Mouse (Mus musculus): Measurements from ENCODE around the gene Gm28434.

Gm28434 gene

DNA sequence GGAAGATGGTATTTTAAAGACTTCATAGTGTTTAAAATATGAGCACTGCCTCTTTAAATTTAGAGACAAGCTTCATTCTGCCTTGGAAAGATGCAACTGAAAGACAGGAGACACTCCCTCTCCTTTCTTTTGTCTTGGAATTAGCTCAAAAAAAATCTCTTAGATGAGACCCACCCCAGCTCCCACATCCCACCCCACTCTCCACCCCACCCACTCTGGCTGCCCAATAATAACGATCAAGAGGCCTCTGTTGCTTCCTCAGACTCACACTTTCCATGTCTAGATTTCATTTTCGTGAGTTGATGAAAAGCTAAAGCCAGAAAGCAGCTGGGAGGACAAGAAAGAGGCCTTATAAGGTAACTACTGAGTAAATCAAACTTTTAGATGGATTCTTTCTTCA, at the start of gene Gm28434, which contains the start of gene 2310003L06Rik:
TSS of gene Gm28434 (plus strand) at position 317 of the 400 bp plus-strand sequence.
TSS of gene 2310003L06Rik (plus strand) at position 259 of the 400 bp plus-strand sequence.
- no peak for DNase-seq (ENCODE audit: low spot score in 2 of 2)

DNA sequence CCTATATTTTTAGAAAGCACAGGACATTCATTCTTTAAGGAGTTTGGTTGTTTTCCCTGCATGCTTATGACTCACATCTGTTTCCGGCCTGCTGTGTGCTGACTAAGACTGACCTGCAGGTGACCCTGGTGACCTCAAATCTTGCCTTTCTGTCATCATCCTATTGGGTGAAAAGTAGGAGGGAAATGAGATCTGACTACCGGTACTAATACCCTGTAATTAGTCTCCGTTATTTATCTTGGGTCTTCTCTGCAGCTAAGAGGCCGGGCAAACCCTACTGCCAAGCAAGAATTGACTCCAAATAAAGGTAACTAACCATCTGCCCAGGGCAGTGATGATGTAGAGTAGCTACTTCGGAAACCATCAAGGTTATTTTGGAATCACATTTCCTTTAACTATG, 43.9 kb upstream of the Gm28434 start, which contains the start of gene Csn3:
TSS of gene Csn3 (plus strand) at position 208 of the 400 bp plus-strand sequence.
- DNase-seq (ENCODE audit: low spot score in 2 of 2): no peak

DNA sequence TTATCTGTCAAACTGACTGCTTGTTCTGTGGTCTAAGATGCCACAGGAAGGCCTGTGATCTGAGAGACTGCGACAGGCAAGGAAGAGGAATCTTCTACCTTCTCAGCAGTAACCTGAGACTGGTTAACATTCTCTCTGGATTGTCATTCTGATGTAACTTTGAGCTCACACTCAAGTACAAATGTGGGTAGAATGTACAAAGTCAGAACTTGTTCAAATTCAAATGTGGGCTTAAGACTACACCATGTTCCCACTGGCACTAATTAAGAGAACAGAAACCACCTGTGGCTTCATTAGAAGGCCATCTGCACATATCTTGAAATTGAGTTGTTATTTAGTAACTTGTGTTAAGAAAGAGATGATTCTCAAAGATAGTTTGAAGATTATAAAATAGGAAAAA, 37.7 kb upstream of the Gm28434 start:
- DNase-seq (ENCODE audit: low spot score in 2 of 2): no peak

DNA sequence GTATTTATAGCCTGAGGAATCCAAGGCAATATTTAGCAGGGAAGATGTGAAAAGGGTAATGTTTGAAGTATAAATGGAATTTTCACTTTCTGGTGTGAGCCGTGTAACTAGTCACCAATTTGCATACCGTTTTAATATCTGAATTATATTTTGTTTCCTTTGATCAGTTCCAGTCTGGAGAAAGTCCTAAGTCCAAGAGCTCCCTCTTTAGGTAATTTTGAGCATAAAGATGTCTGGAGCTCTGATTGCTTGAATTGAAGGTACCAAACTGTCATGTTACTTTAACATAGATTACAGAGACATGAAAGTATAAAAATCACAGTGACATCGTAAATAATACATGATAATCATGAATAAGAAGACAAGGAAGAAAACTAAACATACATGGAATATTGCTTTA, 28.6 kb upstream of the Gm28434 start:
- DNase-seq (ENCODE audit: low spot score in 2 of 2): no peak

DNA sequence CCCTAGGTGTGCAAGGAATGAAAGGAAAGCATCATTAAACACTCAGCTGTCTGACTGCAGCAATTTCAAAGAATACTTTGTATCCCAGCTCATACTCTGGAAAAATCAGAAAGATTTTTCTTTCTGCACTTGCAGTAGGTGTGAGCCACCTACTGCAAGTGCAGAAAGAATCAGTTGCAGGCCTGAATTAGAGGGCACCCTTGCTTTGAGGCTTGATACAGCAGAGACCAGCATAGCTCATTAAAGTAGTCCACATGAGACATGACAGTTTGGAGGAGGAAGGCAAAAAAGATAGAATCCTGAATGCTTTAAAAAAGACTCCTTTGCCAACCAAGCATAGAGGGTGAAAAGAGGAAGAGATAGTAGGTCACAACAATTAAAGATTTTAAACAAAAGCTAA, 26.8 kb upstream of the Gm28434 start:
- no peak for DNase-seq (ENCODE audit: low spot score in 2 of 2)

DNA sequence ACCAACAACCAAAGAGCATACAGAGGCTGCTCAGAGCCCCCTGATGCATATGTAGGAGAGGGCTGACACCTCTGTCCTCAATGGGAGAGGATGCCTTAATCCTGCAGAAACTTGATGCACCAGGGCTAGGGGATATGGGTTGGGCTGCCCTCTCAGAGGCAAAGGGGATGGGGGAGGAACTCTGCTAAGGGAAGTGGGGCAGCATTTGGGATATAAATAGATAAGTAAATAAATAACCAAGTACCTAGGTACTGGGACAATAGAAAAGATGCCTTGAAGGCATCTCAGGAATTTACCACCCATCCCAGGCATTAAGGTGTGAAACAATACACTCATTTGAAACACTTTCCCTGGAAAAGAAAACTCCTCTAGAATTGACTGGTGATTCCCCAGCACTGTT, 17.5 kb upstream of the Gm28434 start:
- DNase-seq (ENCODE audit: low spot score in 2 of 2): no peak

DNA sequence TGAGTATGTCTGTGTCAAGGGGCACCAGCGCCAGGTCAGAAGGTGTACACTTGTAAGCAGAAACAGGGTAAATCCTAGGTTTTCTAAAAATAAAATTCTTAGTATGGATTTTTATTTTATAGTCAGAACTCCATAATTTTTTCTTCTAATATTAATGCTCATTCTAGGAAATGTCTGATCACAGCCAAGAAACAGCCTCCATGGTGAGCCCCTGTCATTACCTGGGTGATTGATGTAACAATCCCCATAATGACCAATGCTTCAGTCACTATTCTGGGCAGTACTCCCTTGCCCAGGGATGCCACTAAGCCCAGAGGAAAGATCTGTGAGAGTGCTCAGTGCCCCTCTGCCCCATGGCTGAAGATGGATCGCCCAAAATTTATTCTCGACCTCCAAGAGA, 9.8 kb downstream of the Gm28434 start, which contains the start of gene Cabs1:
TSS of gene Cabs1 (plus strand) at position 301 of the 400 bp plus-strand sequence.
- DNase-seq (ENCODE audit: low spot score in 2 of 2): no peak

DNA sequence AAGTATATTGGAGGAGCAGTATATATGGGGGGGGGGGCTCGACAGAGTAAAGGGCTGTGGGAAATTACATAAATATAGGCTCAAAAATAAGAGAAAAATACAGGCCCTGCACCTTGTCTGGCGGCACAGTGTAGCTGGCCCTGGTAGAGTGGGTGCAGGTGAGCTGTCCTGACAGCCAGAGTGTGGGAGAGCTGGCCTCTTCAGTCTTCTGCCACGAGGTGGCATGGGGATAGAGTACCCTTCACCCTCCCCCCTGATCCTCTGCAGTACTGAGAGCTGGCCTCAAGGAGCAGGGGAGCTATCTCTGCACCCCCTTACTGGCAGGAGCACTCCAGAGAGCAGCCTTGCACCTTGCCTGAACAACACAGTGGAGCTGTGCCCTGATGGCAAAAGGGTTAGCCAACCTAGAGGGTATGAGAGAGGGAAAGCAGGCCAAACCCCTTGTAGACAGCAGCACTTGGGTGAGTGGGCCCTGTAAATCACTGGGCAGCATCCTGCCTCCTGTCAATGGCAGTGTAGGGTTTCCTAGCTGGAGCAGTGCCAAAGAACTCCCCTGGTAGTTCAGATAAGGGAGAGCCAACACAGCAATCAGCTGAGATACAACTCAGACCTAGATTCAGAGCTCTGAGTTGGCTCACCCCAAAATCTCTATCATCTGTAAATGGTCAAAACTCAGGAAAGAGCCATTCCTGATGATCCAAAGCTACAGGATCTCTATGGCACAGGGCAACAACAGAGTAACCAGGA, 13.3 kb downstream of the Gm28434 start:
- DNase-seq (ENCODE audit: low spot score in 2 of 2): no peak

DNA sequence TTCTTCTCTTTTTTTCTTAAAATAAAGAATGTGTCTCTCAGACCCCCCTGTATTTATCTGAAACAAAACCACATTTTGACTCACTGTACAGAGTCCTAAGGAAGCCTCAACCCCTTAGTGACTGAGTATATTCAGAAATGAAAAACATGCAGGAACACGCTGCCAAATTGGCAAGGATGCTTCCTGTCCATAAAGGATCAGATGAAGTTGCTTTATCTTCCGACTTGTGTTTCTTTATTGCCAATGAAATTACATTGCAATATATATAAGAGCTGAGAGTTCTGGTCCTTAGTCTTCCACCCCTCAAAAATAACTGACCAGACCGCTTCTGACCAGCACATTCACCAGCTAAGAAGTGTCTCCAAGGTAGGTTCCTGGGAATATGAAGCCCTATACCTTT, 32.9 kb downstream of the Gm28434 start, which contains the start of gene Smr3a:
TSS of gene Smr3a (plus strand) at position 301 of the 400 bp plus-strand sequence.
- DNase-seq (ENCODE audit: low spot score in 2 of 2): no peak

DNA sequence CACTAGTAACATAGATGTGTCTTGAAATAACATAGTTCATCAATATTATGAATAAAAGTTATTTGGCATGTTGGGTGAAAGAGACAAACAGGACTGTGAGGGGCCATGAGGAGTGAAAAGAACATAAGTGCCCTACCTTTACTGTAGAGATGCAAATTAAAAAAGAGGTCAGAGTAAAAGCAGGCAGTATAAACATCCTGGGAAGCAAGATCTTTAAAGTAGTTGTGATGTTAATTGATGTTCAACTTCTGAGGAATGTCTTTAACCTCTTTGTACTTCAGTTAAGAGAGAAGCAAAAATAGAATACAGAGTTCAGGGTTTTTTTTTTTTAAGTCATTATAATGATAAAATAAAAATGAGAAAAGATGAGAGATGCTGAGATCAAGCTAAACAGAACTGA, 35.9 kb downstream of the Gm28434 start:
- DNase-seq (ENCODE audit: low spot score in 2 of 2): no peak
